ENCODE assay signal across 30 mouse cellular contexts in genomic region chr8:105719637-105720036, GRCm38 (mm10). TPM values are rescaled to one million over a fixed set of nuclear protein-coding genes. Genes with fewer than 3 reads are reported as not detected.
DNase-seq lines count a peak whose midpoint lies in the region; ATAC-seq lines count a peak whose summit lies in the region.
"Had no signal": no experiment of that assay in that cellular context is flagged by ENCODE, and none has a peak within 500 bp of the region (broad histone marks: within the 10 kb centered on the region; RNA-seq: fewer than 3 reads in every experiment).

No protein-coding gene starts in this region.

- peak; percentile 76 for DNase-seq in heart, adult 11 months
- no peak for DNase-seq in heart, postnatal 10 days
- no peak for DNase-seq in lung, postnatal 36 days
- DNase-seq in cerebellum, postnatal 10 days, result no peak
- DNase-seq: adrenal gland, postnatal 10 days; cerebellum, adult 11 months; cerebellum, adult 2 months; cerebellum, adult 9-11 months; cerebellum, postnatal 36 days; embryo, embryonic 11 days; gastrocnemius, postnatal 10 days; heart, adult 18-20 months had no signal

- H3K9ac ChIP-seq in lung, embryonic 15.5 days, result no peak overlapping the region
- H3K9ac ChIP-seq: embryonic facial prominence, embryonic 13.5 days; forebrain, embryonic 12.5 days; forebrain, embryonic 15.5 days; heart, embryonic 13.5 days; hindbrain, embryonic 13.5 days; intestine, embryonic 15.5 days had no signal

- H3K4me1 ChIP-seq in lung, embryonic 15.5 days, result no peaks in the 10 kb centered on the region
- peaks cover 5% of the 10 kb centered on the region; the same call in 1 of the 2 replicates for H3K4me1 ChIP-seq in brown adipose tissue, adult 24 weeks (ENCODE audit: control insufficient read depth, insufficient read depth, insufficient read length, low read length)
- H3K4me1 ChIP-seq: embryonic facial prominence, embryonic 10.5 days; embryonic facial prominence, embryonic 13.5 days; forebrain, embryonic 12.5 days; forebrain, embryonic 15.5 days; heart, embryonic 10.5 days; heart, embryonic 13.5 days; hindbrain, embryonic 10.5 days; hindbrain, embryonic 13.5 days; intestine, embryonic 15.5 days had no signal

- no peak overlapping the region for H3K4me2 ChIP-seq in lung, embryonic 15.5 days
- H3K4me2 ChIP-seq: embryonic facial prominence, embryonic 13.5 days; forebrain, embryonic 12.5 days; forebrain, embryonic 15.5 days; heart, embryonic 13.5 days; hindbrain, embryonic 13.5 days; intestine, embryonic 15.5 days had no signal

- no peak overlapping the region for H3K4me3 ChIP-seq in lung, embryonic 15.5 days
- H3K4me3 ChIP-seq in brown adipose tissue, adult 24 weeks (ENCODE audit: insufficient read depth, low read depth, low read length), result no peak overlapping the region
- H3K4me3 ChIP-seq: embryonic facial prominence, embryonic 10.5 days; embryonic facial prominence, embryonic 13.5 days; erythroblast, embryonic 14.5 days; forebrain, embryonic 12.5 days; forebrain, embryonic 15.5 days; heart, embryonic 10.5 days; heart, embryonic 13.5 days; hindbrain, embryonic 10.5 days; hindbrain, embryonic 13.5 days; intestine, embryonic 15.5 days had no signal

- 76% methylated on average over 4 of the region's 4 CpGs for WGBS in lung, embryonic 15.5 days

- 0 out of 2 replicates have a peak, but pooled peaks cover 9% of the 10 kb centered on the region for H3K36me3 ChIP-seq in lung, embryonic 15.5 days
- H3K36me3 ChIP-seq: intestine, embryonic 15.5 days had no signal

- H3K27me3 ChIP-seq in lung, embryonic 15.5 days, result no peaks in the 10 kb centered on the region
- H3K27me3 ChIP-seq: embryonic facial prominence, embryonic 13.5 days; forebrain, embryonic 12.5 days; forebrain, embryonic 15.5 days; heart, embryonic 13.5 days; hindbrain, embryonic 13.5 days; intestine, embryonic 15.5 days had no signal

- peak overlapping the region; percentile 46; the same call in 1 of the 2 replicates for H3K27ac ChIP-seq in lung, embryonic 15.5 days
- peak overlapping the region; percentile 29; the same call in 1 of the 2 replicates for H3K27ac ChIP-seq in brown adipose tissue, adult 24 weeks (replicated peaks; ENCODE audit: low read depth, low read length)
- H3K27ac ChIP-seq: embryonic facial prominence, embryonic 10.5 days; embryonic facial prominence, embryonic 13.5 days; forebrain, embryonic 12.5 days; forebrain, embryonic 15.5 days; heart, embryonic 10.5 days; heart, embryonic 13.5 days; hindbrain, embryonic 10.5 days; intestine, embryonic 15.5 days had no signal

- ATAC-seq in lung, embryonic 15.5 days (ENCODE audit: borderline replicate concordance, extremely low read depth, low FRiP score, low TSS enrichment), result no peak
- ATAC-seq: CD4-positive, CD25-positive, alpha-beta regulatory T cell, adult 4 months; forebrain, embryonic 15.5 days; hindbrain, embryonic 16.5 days; intestine, embryonic 15.5 days had no signal

- H3K9me3 ChIP-seq in lung, embryonic 15.5 days, result no peaks in the 10 kb centered on the region
- H3K9me3 ChIP-seq: embryonic facial prominence, embryonic 10.5 days; embryonic facial prominence, embryonic 13.5 days; forebrain, embryonic 12.5 days; forebrain, embryonic 15.5 days; heart, embryonic 10.5 days; heart, embryonic 13.5 days; hindbrain, embryonic 10.5 days; hindbrain, embryonic 13.5 days; intestine, embryonic 15.5 days had no signal

- intact Hi-C loops in heart, postnatal 10 days (cut with DNase I), result no loop called here

RNA-seq across cellular contexts. Expression of gene Enkd1, which starts 11.6 kb away (rescaled TPM):
- 1 to 10 TPM; 2.9 to 3.5 TPM for total RNA-seq in heart, postnatal 10 days (2021)
- polyA plus RNA-seq in lung, embryonic 15.5 days (2015; fragmentation: Nextera tagmentation; extraction: Ambion mirVana), result 27.3 and 28.9 TPM in 2 replicates
- 0.52 TPM in 1 of 2 replicates, not detected in the other for polyA plus RNA-seq in brown adipose tissue, adult 24 weeks (2012; ENCODE audit: insufficient read depth, insufficient read length, missing spikeins)

RNA-seq across cellular contexts. Expression of gene 4933405L10Rik, which starts 12.2 kb away (rescaled TPM):
- not detected for total RNA-seq in heart, postnatal 10 days (2021)
- 0.17 TPM in 1 of 2 replicates, not detected in the other for polyA plus RNA-seq in lung, embryonic 15.5 days (2015; fragmentation: Nextera tagmentation; extraction: Ambion mirVana)
- 0.87 TPM in 1 of 2 replicates, not detected in the other for polyA plus RNA-seq in brown adipose tissue, adult 24 weeks (2012; ENCODE audit: insufficient read depth, insufficient read length, missing spikeins)
- total RNA-seq: adrenal gland, postnatal 10 days; adrenal gland, postnatal 36 days; gastrocnemius, postnatal 10 days; gastrocnemius, postnatal 4 days; heart, adult 18-20 months; heart, postnatal 25 days had no signal
- polyA plus RNA-seq: CD4-positive, CD25-positive, alpha-beta regulatory T cell, adult 4 months; embryonic facial prominence, embryonic 10.5 days; erythroblast, embryonic 14.5 days; heart, embryonic 10.5 days; heart, embryonic 13.5 days; heart, embryonic 16.5 days had no signal

RNA-seq across cellular contexts. Expression of gene Pard6a, which starts 18.7 kb away (rescaled TPM):
- total RNA-seq in heart, postnatal 10 days (2021), result 1 to 10 TPM; 7.1 to 9.1 TPM
- polyA plus RNA-seq in lung, embryonic 15.5 days (2015; fragmentation: Nextera tagmentation; extraction: Ambion mirVana), result 16.3 and 17.6 TPM in 2 replicates
- polyA plus RNA-seq in brown adipose tissue, adult 24 weeks (2012; ENCODE audit: insufficient read depth, insufficient read length, missing spikeins), result 10.2 and 10.6 TPM in 2 replicates

RNA-seq across cellular contexts. Expression of gene Acd, which starts 18.7 kb away (rescaled TPM):
- 10 to 100 TPM; 20.8 to 21.2 TPM for total RNA-seq in heart, postnatal 10 days (2021)
- 61.7 and 66.5 TPM in 2 replicates for polyA plus RNA-seq in lung, embryonic 15.5 days (2015; fragmentation: Nextera tagmentation; extraction: Ambion mirVana)
- 12.3 and 15.9 TPM in 2 replicates for polyA plus RNA-seq in brown adipose tissue, adult 24 weeks (2012; ENCODE audit: insufficient read depth, insufficient read length, missing spikeins)

RNA-seq across cellular contexts. Expression of gene Carmil2, which starts 33.6 kb away (rescaled TPM):
- under 1 TPM; 0.62 to 0.93 TPM for total RNA-seq in heart, postnatal 10 days (2021)
- polyA plus RNA-seq in lung, embryonic 15.5 days (2015; fragmentation: Nextera tagmentation; extraction: Ambion mirVana), result 0.77 and 1.4 TPM in 2 replicates
- polyA plus RNA-seq in brown adipose tissue, adult 24 weeks (2012; ENCODE audit: insufficient read depth, insufficient read length, missing spikeins), result not detected in 2 replicates

Comparison
In these comparisons a context has a peak if more than half of its experiments do, and no peak if none do; other contexts are left out.
1. RNA of gene Enkd1, which starts 11.6 kb away (polyA plus RNA-seq): 27.3 to 28.9 TPM in lung, embryonic 15.5 days; 0.52 TPM in brown adipose tissue, adult 24 weeks; every median in the first group is over 10 times any median in the second.